Mouse (Mus musculus): ENCODE measurements around the gene Gm28048. TPM values are rescaled to one million over a fixed set of nuclear protein-coding genes. Genes with fewer than 3 reads are reported as not detected.

Gm28048 gene
- total and polyA plus RNA-seq, 2 experiments from 2014 or later = 0.81 to 4.2 TPM

GRCm38 (mm10) chr11:22931320-22931905 lies 50.5 kb downstream of the Gm28048 start:
- TF ChIP-seq CTCF (IDR thresholded peaks at IDR 0.05; ENCODE audit: low read depth) = no peak
- DNase-seq = no peak
- Histone ChIP-seq H3K9me3 (ENCODE audit: low read length) (no peaks in the 10 kb centered on the region), H3K27ac (ENCODE audit: low read depth, low read length) (no peak overlapping the region), H3K9ac (no peak overlapping the region), H3K4me1 (ENCODE audit: insufficient read depth) (no peaks in the 10 kb centered on the region), H3K36me3 (ENCODE audit: insufficient read depth) (no peaks in the 10 kb centered on the region), H3K27me3 (ENCODE audit: insufficient read depth, low read length) (no peaks in the 10 kb centered on the region), H3K4me2 (ENCODE audit: low read depth) (no peak overlapping the region), H3K4me3 (ENCODE audit: low read depth, low read length) (no peak overlapping the region)
- ATAC-seq = no peak
- 93% methylated on average over 2 of the region's 2 CpGs for WGBS

GRCm38 (mm10) chr11:22930129-22930528 lies 51.8 kb downstream of the Gm28048 start:
- DNase-seq (no peak), ATAC-seq (no peak)
- H3K9ac ChIP-seq = no peak overlapping the region
- 71% methylated on average over 2 of the region's 2 CpGs for WGBS
- H3K4me1 ChIP-seq (ENCODE audit: insufficient read depth) = no peaks in the 10 kb centered on the region
- no peak overlapping the region for H3K4me3 ChIP-seq (ENCODE audit: low read depth, low read length)
- no peak overlapping the region for H3K27ac ChIP-seq (ENCODE audit: low read depth, low read length)
- no peak overlapping the region for H3K4me2 ChIP-seq (ENCODE audit: low read depth)
- TF ChIP-seq CTCF (IDR thresholded peaks at IDR 0.05; ENCODE audit: low read depth) = no peak
- no peaks in the 10 kb centered on the region for H3K27me3 ChIP-seq (ENCODE audit: insufficient read depth, low read length)
- no peaks in the 10 kb centered on the region for H3K9me3 ChIP-seq (ENCODE audit: low read length)
- no peaks in the 10 kb centered on the region for H3K36me3 ChIP-seq (ENCODE audit: insufficient read depth)

DNA sequence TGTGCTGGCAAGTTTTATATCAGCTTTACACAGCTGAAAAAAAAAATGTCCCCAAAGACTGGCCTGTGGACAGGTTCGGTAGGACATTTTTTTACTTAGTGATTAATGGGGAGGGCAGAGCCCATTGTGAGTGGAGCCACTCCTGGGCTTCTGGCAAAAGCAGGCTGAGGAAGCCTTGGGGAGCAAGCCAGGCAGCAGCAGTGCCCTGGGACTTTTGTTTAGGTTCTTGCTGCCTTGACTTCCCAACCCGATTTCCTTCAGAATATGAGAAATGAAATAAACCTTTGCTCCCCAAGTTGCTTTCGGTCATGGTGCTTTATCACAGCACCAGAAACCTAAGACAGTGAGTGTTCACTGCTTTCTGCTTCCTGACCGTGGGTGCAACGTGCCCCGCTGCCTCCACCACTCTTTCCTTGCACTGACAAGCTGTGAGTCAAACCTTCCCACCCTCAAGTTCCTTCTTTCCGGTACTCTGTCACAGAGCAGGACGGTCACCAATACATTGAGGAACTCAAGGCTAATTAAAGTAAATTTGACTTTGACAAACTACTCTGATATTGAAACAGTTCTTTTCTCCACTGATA lies 53.2 kb downstream of the Gm28048 start:
- H3K27ac ChIP-seq (ENCODE audit: low read depth, low read length) = no peak overlapping the region
- H3K4me2 ChIP-seq (ENCODE audit: low read depth) = no peak overlapping the region
- no peaks in the 10 kb centered on the region for H3K9me3 ChIP-seq (ENCODE audit: low read length)
- ATAC-seq = no peak
- no peaks in the 10 kb centered on the region for H3K27me3 ChIP-seq (ENCODE audit: insufficient read depth, low read length)
- no peaks in the 10 kb centered on the region for H3K4me1 ChIP-seq (ENCODE audit: insufficient read depth)
- WGBS = 88% methylated on average over 8 of the region's 8 CpGs
- H3K36me3 ChIP-seq (ENCODE audit: insufficient read depth) = no peaks in the 10 kb centered on the region
- no peak overlapping the region for H3K4me3 ChIP-seq (ENCODE audit: low read depth, low read length)
- H3K9ac ChIP-seq = no peak overlapping the region
- DNase-seq = no peak
- TF ChIP-seq CTCF (IDR thresholded peaks at IDR 0.05; ENCODE audit: low read depth) = no peak

GRCm38 (mm10) chr11:22923606-22924005 lies 58.3 kb downstream of the Gm28048 start:
- Histone ChIP-seq H3K4me2 (ENCODE audit: low read depth) (no peak overlapping the region), H3K4me3 (ENCODE audit: low read depth, low read length) (no peak overlapping the region), H3K9me3 (ENCODE audit: low read length) (no peaks in the 10 kb centered on the region), H3K27me3 (ENCODE audit: insufficient read depth, low read length) (no peaks in the 10 kb centered on the region), H3K27ac (ENCODE audit: low read depth, low read length) (no peak overlapping the region), H3K4me1 (ENCODE audit: insufficient read depth) (no peaks in the 10 kb centered on the region), H3K9ac (no peak overlapping the region), H3K36me3 (ENCODE audit: insufficient read depth) (no peaks in the 10 kb centered on the region)
- no peak for ATAC-seq
- no peak for TF ChIP-seq CTCF (IDR thresholded peaks at IDR 0.05; ENCODE audit: low read depth)
- 40% methylated on average over 2 of the region's 2 CpGs for WGBS
- no peak for DNase-seq

DNA sequence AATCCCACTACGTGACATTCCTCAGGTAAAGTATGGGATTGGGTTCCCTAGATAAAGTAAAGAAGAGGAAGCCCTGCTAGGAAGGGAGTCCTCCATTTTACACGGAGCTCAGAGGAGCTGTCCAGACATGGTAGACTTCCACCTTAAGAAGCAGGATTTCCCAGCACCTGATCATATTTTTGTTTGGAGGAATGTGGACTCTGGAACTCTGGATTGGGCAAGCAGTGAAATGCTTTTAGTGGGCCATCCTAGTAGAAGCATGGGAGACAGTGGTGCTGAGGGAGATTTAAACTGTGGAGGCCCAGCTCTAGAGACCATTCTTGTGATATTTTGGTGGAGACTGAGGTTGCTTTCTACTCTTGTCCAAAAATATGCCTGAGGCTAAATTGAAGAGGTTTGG lies 59.3 kb downstream of the Gm28048 start:
- 88% methylated on average over 2 of the region's 2 CpGs for WGBS
- ATAC-seq = no peak
- no peaks in the 10 kb centered on the region for H3K4me1 ChIP-seq (ENCODE audit: insufficient read depth)

GRCm38 (mm10) chr11:22919336-22919735 lies 62.6 kb downstream of the Gm28048 start:
- H3K4me2 ChIP-seq (ENCODE audit: low read depth) = no peak overlapping the region
- H3K27me3 ChIP-seq (ENCODE audit: insufficient read depth, low read length) = no peaks in the 10 kb centered on the region
- no peak overlapping the region for H3K9ac ChIP-seq
- no peaks in the 10 kb centered on the region for H3K4me1 ChIP-seq (ENCODE audit: insufficient read depth)
- no peaks in the 10 kb centered on the region for H3K9me3 ChIP-seq (ENCODE audit: low read length)
- no peaks in the 10 kb centered on the region for H3K36me3 ChIP-seq (ENCODE audit: insufficient read depth)
- no peak overlapping the region for H3K27ac ChIP-seq (ENCODE audit: low read depth, low read length)
- 86% methylated on average over 2 of the region's 2 CpGs for WGBS
- TF ChIP-seq CTCF (IDR thresholded peaks at IDR 0.05; ENCODE audit: low read depth) = no peak
- no peak for DNase-seq
- ATAC-seq = no peak
- H3K4me3 ChIP-seq (ENCODE audit: low read depth, low read length) = no peak overlapping the region

More for the DNA sequence above, 59.3 kb downstream of the Gm28048 start:
- Histone ChIP-seq H3K9me3 (ENCODE audit: low read length) (no peaks in the 10 kb centered on the region), H3K27ac (ENCODE audit: low read depth, low read length) (no peak overlapping the region), H3K4me3 (ENCODE audit: low read depth, low read length) (no peak overlapping the region), H3K4me2 (ENCODE audit: low read depth) (no peak overlapping the region), H3K27me3 (ENCODE audit: insufficient read depth, low read length) (no peaks in the 10 kb centered on the region), H3K36me3 (ENCODE audit: insufficient read depth) (no peaks in the 10 kb centered on the region), H3K9ac (no peak overlapping the region)
- no peak for TF ChIP-seq CTCF (IDR thresholded peaks at IDR 0.05; ENCODE audit: low read depth)
- DNase-seq = no peak

DNA sequence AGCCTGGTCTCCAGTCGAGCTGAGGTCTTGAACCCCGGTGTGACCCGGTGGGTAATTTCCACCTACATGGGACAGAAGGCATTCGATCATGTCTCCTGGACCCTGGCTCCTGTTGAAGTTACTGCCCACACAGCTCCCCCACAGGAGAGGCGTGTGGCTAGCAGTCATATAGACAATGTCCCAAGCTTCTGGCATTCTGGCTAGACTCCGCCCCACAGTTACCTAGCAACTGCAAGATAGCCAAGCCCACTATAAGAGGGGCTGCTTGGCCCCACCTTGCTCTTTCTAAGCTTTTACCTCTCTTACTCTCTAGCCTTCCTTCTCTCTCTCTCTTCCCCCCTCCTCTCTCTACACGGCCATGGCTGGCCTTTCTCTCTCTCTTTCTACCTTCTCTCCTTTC lies 64.1 kb downstream of the Gm28048 start:
- DNase-seq (no peak), ATAC-seq (no peak)
- no peaks in the 10 kb centered on the region for H3K36me3 ChIP-seq (ENCODE audit: insufficient read depth)
- no peak overlapping the region for H3K27ac ChIP-seq (ENCODE audit: low read depth, low read length)
- H3K4me3 ChIP-seq (ENCODE audit: low read depth, low read length) = no peak overlapping the region
- no peak overlapping the region for H3K4me2 ChIP-seq (ENCODE audit: low read depth)
- H3K27me3 ChIP-seq (ENCODE audit: insufficient read depth, low read length) = no peaks in the 10 kb centered on the region
- H3K9me3 ChIP-seq (ENCODE audit: low read length) = no peaks in the 10 kb centered on the region
- H3K9ac ChIP-seq = no peak overlapping the region
- no peak for TF ChIP-seq CTCF (IDR thresholded peaks at IDR 0.05; ENCODE audit: low read depth)
- H3K4me1 ChIP-seq (ENCODE audit: insufficient read depth) = no peaks in the 10 kb centered on the region
- WGBS = 90% methylated on average over 7 of the region's 7 CpGs

Data from forebrain, postnatal 0 days (tissue).